Mouse (Mus musculus): Measurements from ENCODE around the gene Hinfp. TPM values are rescaled to one million over a fixed set of nuclear protein-coding genes. Genes with fewer than 3 reads are reported as not detected.

Gene Hinfp
- total RNA-seq, 1 experiment from 2014 or later, result 28.0 TPM

- ATAC-seq (replicated peaks in 1 of 2; ENCODE audit: insufficient read depth in 1 of 2, low FRiP score in 2 of 2, low TSS enrichment in 1 of 2, low read depth in 1 of 2, poor library complexity in 2 of 2, severe bottlenecking in 2 of 2), result no peak
Measured at GRCm38 (mm10) chr9:44286256-44286850, 19.1 kb downstream of the Hinfp start.

GRCm38 (mm10) chr9:44283183-44283582 lies 22.3 kb downstream of the Hinfp start:
- no peak for ATAC-seq (replicated peaks in 1 of 2; ENCODE audit: insufficient read depth in 1 of 2, low FRiP score in 2 of 2, low TSS enrichment in 1 of 2, low read depth in 1 of 2, poor library complexity in 2 of 2, severe bottlenecking in 2 of 2)

- ATAC-seq (replicated peaks in 1 of 2; ENCODE audit: insufficient read depth in 1 of 2, low FRiP score in 2 of 2, low TSS enrichment in 1 of 2, low read depth in 1 of 2, poor library complexity in 2 of 2, severe bottlenecking in 2 of 2), result no peak
Measured at GRCm38 (mm10) chr9:44269973-44270372, 35.5 kb downstream of the Hinfp start.

GRCm38 (mm10) chr9:44269077-44269476 lies 36.4 kb downstream of the Hinfp start:
- no peak for ATAC-seq (replicated peaks in 1 of 2; ENCODE audit: insufficient read depth in 1 of 2, low FRiP score in 2 of 2, low TSS enrichment in 1 of 2, low read depth in 1 of 2, poor library complexity in 2 of 2, severe bottlenecking in 2 of 2)

- peak; percentile 59 to 76 for ATAC-seq (replicated peaks in 1 of 2; ENCODE audit: insufficient read depth in 1 of 2, low FRiP score in 2 of 2, low TSS enrichment in 1 of 2, low read depth in 1 of 2, poor library complexity in 2 of 2, severe bottlenecking in 2 of 2)
Measured at GRCm38 (mm10) chr9:44268432-44268831, 37.0 kb downstream of the Hinfp start, which contains the start of gene Nlrx1. Gene Nlrx1, minus strand, starts transcription at chr9:44268599.

- ATAC-seq (replicated peaks in 1 of 2; ENCODE audit: insufficient read depth in 1 of 2, low FRiP score in 2 of 2, low TSS enrichment in 1 of 2, low read depth in 1 of 2, poor library complexity in 2 of 2, severe bottlenecking in 2 of 2), result peak; percentile 83 to 86
Measured at GRCm38 (mm10) chr9:44268027-44268360, 37.5 kb downstream of the Hinfp start.

- no peak for ATAC-seq (replicated peaks in 1 of 2; ENCODE audit: insufficient read depth in 1 of 2, low FRiP score in 2 of 2, low TSS enrichment in 1 of 2, low read depth in 1 of 2, poor library complexity in 2 of 2, severe bottlenecking in 2 of 2)
Measured at GRCm38 (mm10) chr9:44267319-44268026, 38.0 kb downstream of the Hinfp start.

GRCm38 (mm10) chr9:44266478-44267226 lies 38.8 kb downstream of the Hinfp start:
- ATAC-seq (replicated peaks in 1 of 2; ENCODE audit: insufficient read depth in 1 of 2, low FRiP score in 2 of 2, low TSS enrichment in 1 of 2, low read depth in 1 of 2, poor library complexity in 2 of 2, severe bottlenecking in 2 of 2), result no peak

- no peak for ATAC-seq (replicated peaks in 1 of 2; ENCODE audit: insufficient read depth in 1 of 2, low FRiP score in 2 of 2, low TSS enrichment in 1 of 2, low read depth in 1 of 2, poor library complexity in 2 of 2, severe bottlenecking in 2 of 2)
Measured at GRCm38 (mm10) chr9:44261388-44261787, 44.1 kb downstream of the Hinfp start.

GRCm38 (mm10) chr9:44259014-44259413 lies 46.5 kb downstream of the Hinfp start:
- no peak; a peak in 1 of 4 replicates for ATAC-seq (replicated peaks in 1 of 2; ENCODE audit: insufficient read depth in 1 of 2, low FRiP score in 2 of 2, low TSS enrichment in 1 of 2, low read depth in 1 of 2, poor library complexity in 2 of 2, severe bottlenecking in 2 of 2)

- no peak for ATAC-seq (replicated peaks in 1 of 2; ENCODE audit: insufficient read depth in 1 of 2, low FRiP score in 2 of 2, low TSS enrichment in 1 of 2, low read depth in 1 of 2, poor library complexity in 2 of 2, severe bottlenecking in 2 of 2)
Measured at GRCm38 (mm10) chr9:44256213-44256612, 49.3 kb downstream of the Hinfp start.

- no peak for ATAC-seq (replicated peaks in 1 of 2; ENCODE audit: insufficient read depth in 1 of 2, low FRiP score in 2 of 2, low TSS enrichment in 1 of 2, low read depth in 1 of 2, poor library complexity in 2 of 2, severe bottlenecking in 2 of 2)
Measured at GRCm38 (mm10) chr9:44255136-44255521, 50.3 kb downstream of the Hinfp start.

- ATAC-seq (replicated peaks in 1 of 2; ENCODE audit: insufficient read depth in 1 of 2, low FRiP score in 2 of 2, low TSS enrichment in 1 of 2, low read depth in 1 of 2, poor library complexity in 2 of 2, severe bottlenecking in 2 of 2), result no peak
Measured at GRCm38 (mm10) chr9:44254508-44255135, 50.8 kb downstream of the Hinfp start.

GRCm38 (mm10) chr9:44253441-44253840 lies 52.0 kb downstream of the Hinfp start:
- no peak for ATAC-seq (replicated peaks in 1 of 2; ENCODE audit: insufficient read depth in 1 of 2, low FRiP score in 2 of 2, low TSS enrichment in 1 of 2, low read depth in 1 of 2, poor library complexity in 2 of 2, severe bottlenecking in 2 of 2)

GRCm38 (mm10) chr9:44251314-44251713 lies 54.2 kb downstream of the Hinfp start, which contains the start of gene Pdzd3:
Gene Pdzd3, minus strand, starts transcription at chr9:44251471.
- ATAC-seq (replicated peaks in 1 of 2; ENCODE audit: insufficient read depth in 1 of 2, low FRiP score in 2 of 2, low TSS enrichment in 1 of 2, low read depth in 1 of 2, poor library complexity in 2 of 2, severe bottlenecking in 2 of 2), result no peak

GRCm38 (mm10) chr9:44250445-44250844 lies 55.0 kb downstream of the Hinfp start:
- ATAC-seq (replicated peaks in 1 of 2; ENCODE audit: insufficient read depth in 1 of 2, low FRiP score in 2 of 2, low TSS enrichment in 1 of 2, low read depth in 1 of 2, poor library complexity in 2 of 2, severe bottlenecking in 2 of 2), result no peak

GRCm38 (mm10) chr9:44249181-44250146 lies 56.0 kb downstream of the Hinfp start:
- peak; percentile 85 to 89 for ATAC-seq (replicated peaks in 1 of 2; ENCODE audit: insufficient read depth in 1 of 2, low FRiP score in 2 of 2, low TSS enrichment in 1 of 2, low read depth in 1 of 2, poor library complexity in 2 of 2, severe bottlenecking in 2 of 2)
